Mouse (Mus musculus) kidney, adult 2 months (tissue): Measurements from ENCODE around the gene Tmem87b.

ENCODE experiments used
- CTCF ChIP-seq: fragments of 200-500 bp; conservative IDR thresholded peaks from 2 replicates; pipeline ENCODE4 v1.5.1; 2011; ENCODE audit warnings: low read depth, mild to moderate bottlenecking, control low read depth, low read length, moderate library complexity, mixed read lengths; ENCODE audit not compliant: insufficient read depth, insufficient read length
- POLR2A ChIP-seq: fragments of 200-500 bp; IDR thresholded peaks from one replicate; pipeline ENCODE4 v1.6.1; 2011; ENCODE audit warnings: low read depth, low read length, control low read depth

DNA sequence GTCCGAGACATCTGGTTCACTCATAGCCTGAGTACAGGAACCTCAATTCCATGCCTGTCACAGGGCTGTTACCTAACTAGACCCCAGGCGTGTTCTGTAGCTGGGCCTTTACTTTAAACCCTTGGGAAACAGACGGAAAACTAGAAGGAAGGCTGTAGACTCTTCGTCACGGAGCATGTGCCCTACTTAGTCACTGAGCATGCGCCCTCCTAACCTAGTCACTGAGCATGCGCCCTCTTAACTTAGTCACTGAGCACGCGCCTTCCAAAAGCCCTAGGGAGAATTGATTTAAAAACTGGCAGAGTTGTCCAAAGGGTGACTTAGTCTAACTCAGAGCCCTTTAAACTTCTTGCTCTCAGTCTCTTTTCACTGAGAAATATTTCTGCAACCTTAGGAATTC is 44.7 kb downstream of the Tmem87b start, which contains the start of gene Fbln7:
- TF ChIP-seq POLR2A, result no peak
- no peak for TF ChIP-seq CTCF
